Mouse (Mus musculus): ENCODE measurements around the gene Vps13d. TPM values are rescaled to one million over a fixed set of nuclear protein-coding genes. Genes with fewer than 3 reads are reported as not detected.

Vps13d gene
- total and polyA plus RNA-seq, 3 experiments, result 9.4 to 9.8 (median 9.7) TPM

GRCm38 (mm10) chr4:145106796-145107195 lies 88.0 kb downstream of the Vps13d start:
- H3K27ac ChIP-seq (ENCODE audit: insufficient read depth, low read depth), result no peak overlapping the region
- TF ChIP-seq CHD1 (IDR thresholded peaks at IDR 0.05; ENCODE audit: low read depth, low read length), result no peak
- no peak for TF ChIP-seq RCOR1 (conservative IDR thresholded peaks at IDR 0.05; ENCODE audit: low read depth, low read length)
- no peak for TF ChIP-seq EP300 (IDR thresholded peaks at IDR 0.05; ENCODE audit: low read length)
- no peak for TF ChIP-seq TBP (conservative IDR thresholded peaks at IDR 0.05; ENCODE audit: low read depth, low read length)
- TF ChIP-seq POLR2A (IDR thresholded peaks at IDR 0.05; ENCODE audit: low read depth, low read length), result no peak
- no peak for TF ChIP-seq IRF4 (IDR thresholded peaks at IDR 0.05; ENCODE audit: low read depth, low read length)
- TF ChIP-seq PAX5 (IDR thresholded peaks at IDR 0.05; ENCODE audit: low read length), result no peak
- no peak for TF ChIP-seq MYC (IDR thresholded peaks at IDR 0.05; ENCODE audit: low read depth, low read length)
- no peak for TF ChIP-seq UBTF (IDR thresholded peaks at IDR 0.05; ENCODE audit: low read depth, low read length)
- no peak for TF ChIP-seq USF2 (conservative IDR thresholded peaks at IDR 0.05; ENCODE audit: low read depth, low read length)
- TF ChIP-seq RAD21 (IDR thresholded peaks at IDR 0.05; ENCODE audit: low read depth, low read length), result no peak
- no peak for TF ChIP-seq JUN (IDR thresholded peaks at IDR 0.05; ENCODE audit: insufficient read depth, low read depth, low read length)
- no peak for TF ChIP-seq JUND (conservative IDR thresholded peaks at IDR 0.05; ENCODE audit: low read depth, low read length)
- no peak for TF ChIP-seq MAFK (IDR thresholded peaks at IDR 0.05; ENCODE audit: insufficient replicate concordance, low read length)
- no peaks in the 10 kb centered on the region for H3K27me3 ChIP-seq (replicated peaks)
- no peak overlapping the region for H3K4me3 ChIP-seq (replicated peaks in 1 of 3; ENCODE audit: low read depth in 2 of 3, low read length in 2 of 3, poor library complexity in 1 of 3)
- H3K4me1 ChIP-seq (ENCODE audit: control insufficient read depth in 1 of 2, insufficient read depth in 2 of 2), result peaks cover 5 to 10% of the 10 kb centered on the region in 2 experiments
- H3K9me3 ChIP-seq (replicated peaks; ENCODE audit: low read length), result no peaks in the 10 kb centered on the region
- peaks cover 42 to 86% of the 10 kb centered on the region in 2 experiments for H3K36me3 ChIP-seq (replicated peaks in 1 of 2; ENCODE audit: control insufficient read depth in 1 of 2, insufficient read depth in 1 of 2, low read length in 1 of 2)
- in situ Hi-C loops (cut with MboI; ENCODE audit: low pct_ligation_motif_present, low pct_unique_long_range_greater_than_20kb, low sequenced_read_pairs) (loop anchor here (5.0 kb wide), 1 partner anchor 209 kb away; no protein-coding TSS in a partner anchor), dilution Hi-C loops (cut with MboI; ENCODE audit: extremely low pct_ligation_motif_present, extremely low pct_unique_long_range_greater_than_20kb, low sequenced_read_pairs) (no loop called here)
- no peaks in the 10 kb centered on the region for H3K79me2 ChIP-seq (replicated peaks; ENCODE audit: control insufficient read depth, extremely low read depth, insufficient read depth, poor library complexity, severe bottlenecking)
- no peak for DNase-seq (ENCODE audit: extremely low read depth)
- no peak overlapping the region for H3K4me2 ChIP-seq (ENCODE audit: insufficient read depth, low read depth, poor library complexity, severe bottlenecking)
- H3K9ac ChIP-seq (ENCODE audit: insufficient read depth, low read depth), result no peak overlapping the region

DNA sequence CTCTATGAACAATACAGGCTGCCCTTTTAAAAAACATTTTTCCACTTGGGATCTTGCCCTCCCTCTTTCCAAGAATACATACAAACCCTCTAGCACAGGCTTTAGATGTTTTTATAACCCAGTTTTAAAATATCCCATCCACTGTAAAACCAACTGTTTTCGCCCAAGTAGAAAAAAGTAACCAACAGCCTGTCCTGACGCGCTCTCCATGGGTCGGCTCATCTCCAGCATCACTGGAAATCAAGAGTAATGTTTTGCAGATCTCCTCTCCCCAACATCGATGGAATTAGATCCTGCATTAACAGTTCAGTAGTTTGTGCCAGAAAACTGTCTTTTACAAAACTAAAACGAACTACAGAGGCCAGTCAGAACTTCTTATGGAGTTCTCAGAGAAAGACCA lies 89.5 kb downstream of the Vps13d start:
- H3K27me3 ChIP-seq (replicated peaks), result no peaks in the 10 kb centered on the region
- no peaks in the 10 kb centered on the region for H3K79me2 ChIP-seq (replicated peaks; ENCODE audit: control insufficient read depth, extremely low read depth, insufficient read depth, poor library complexity, severe bottlenecking)
- peaks cover 37 to 86% of the 10 kb centered on the region in 2 experiments for H3K36me3 ChIP-seq (replicated peaks in 1 of 2; ENCODE audit: control insufficient read depth in 1 of 2, insufficient read depth in 1 of 2, low read length in 1 of 2)
- H3K4me1 ChIP-seq (ENCODE audit: control insufficient read depth in 1 of 2, insufficient read depth in 2 of 2), result no peaks in the 10 kb centered on the region
- H3K9me3 ChIP-seq (replicated peaks; ENCODE audit: low read length), result no peaks in the 10 kb centered on the region
- TF ChIP-seq ZC3H11A (IDR thresholded peaks at IDR 0.05; ENCODE audit: low read depth, low read length) (no peak), JUN (IDR thresholded peaks at IDR 0.05; ENCODE audit: insufficient read depth, low read depth, low read length) (no peak), MAZ (IDR thresholded peaks at IDR 0.05; ENCODE audit: low read depth, low read length) (no peak), MEF2A (IDR thresholded peaks at IDR 0.05; ENCODE audit: borderline replicate concordance, low read depth, low read length) (no peak), MYC (IDR thresholded peaks at IDR 0.05; ENCODE audit: low read depth, low read length) (no peak), TCF12 (IDR thresholded peaks at IDR 0.05; ENCODE audit: low read depth, low read length) (no peak), MAFK (IDR thresholded peaks at IDR 0.05; ENCODE audit: insufficient replicate concordance, low read length) (no peak), MAX (IDR thresholded peaks at IDR 0.05; ENCODE audit: low read length) (no peak), ELF1 (IDR thresholded peaks at IDR 0.05; ENCODE audit: low read depth, low read length) (no peak)
- dilution Hi-C loops (cut with MboI; ENCODE audit: extremely low pct_ligation_motif_present, extremely low pct_unique_long_range_greater_than_20kb, low sequenced_read_pairs), result no loop called here
- in situ Hi-C loops (cut with MboI; ENCODE audit: low pct_ligation_motif_present, low pct_unique_long_range_greater_than_20kb, low sequenced_read_pairs), result loop anchor here (5.0 kb wide), 1 partner anchor 208 kb away; no protein-coding TSS in a partner anchor
- H3K9ac ChIP-seq (ENCODE audit: insufficient read depth, low read depth), result no peak overlapping the region
- no peak for DNase-seq (ENCODE audit: extremely low read depth)
- no peak overlapping the region for H3K27ac ChIP-seq (ENCODE audit: insufficient read depth, low read depth)
- no peak overlapping the region for H3K4me2 ChIP-seq (ENCODE audit: insufficient read depth, low read depth, poor library complexity, severe bottlenecking)
- no peak overlapping the region for H3K4me3 ChIP-seq (replicated peaks in 1 of 3; ENCODE audit: low read depth in 2 of 3, low read length in 2 of 3, poor library complexity in 1 of 3)

All from CH12.LX (cell line).